Mouse (Mus musculus) erythroblast, embryonic 14.5 days (primary cell): ENCODE data around the gene Sarnp.

Experiments used
- GATA1 ChIP-seq: IDR thresholded peaks from 2 replicates; pipeline ENCODE4 v1.6.1; 2012; ENCODE audit warnings: low read length, inconsistent platforms, mixed read lengths
- TAL1 ChIP-seq: IDR thresholded peaks from 3 replicates; pipeline ENCODE4 v1.6.1; 2012; ENCODE audit warnings: low read length, inconsistent platforms, mixed read lengths

- TF ChIP-seq TAL1 (no peak), GATA1 (no peak)
These were observed at the start of gene Sarnp for GRCm38 (mm10) chr10:128817033-128817432.
